Mouse (Mus musculus) C2C12 (cell line): ENCODE results near the gene Tfe3. TPM values are rescaled to one million over a fixed set of nuclear protein-coding genes. Genes with fewer than 3 reads are reported as not detected.
A peak's percentile ranks its signal among the peaks of the same experiment; 100 is the strongest.

Experiments
- H3K27me3 ChIP-seq: one replicate; pipeline ENCODE4 v1.6.1; 2011; ENCODE audit not compliant: control insufficient read depth, insufficient read depth, insufficient read length
- H3K36me3 ChIP-seq: one replicate; pipeline ENCODE4 v1.6.1; 2011; ENCODE audit not compliant: control insufficient read depth, insufficient read depth
- H3K4me3 ChIP-seq: one replicate; pipeline ENCODE4 v1.5.1; 2011; ENCODE audit warnings: mild to moderate bottlenecking, control low read depth; ENCODE audit not compliant: poor library complexity, insufficient read depth, severe bottlenecking
- H3K79me2 ChIP-seq: one replicate; pipeline ENCODE4 v1.6.1; 2011; ENCODE audit not compliant: control insufficient read depth, insufficient read depth
- H3K79me3 ChIP-seq: one replicate; pipeline ENCODE4 v1.6.1; 2011; ENCODE audit warnings: low read depth, control low read depth
- H3ac ChIP-seq: one replicate; pipeline ENCODE3; 2011; ENCODE audit warnings: low read depth; ENCODE audit not compliant: control insufficient read depth, insufficient read length
- CEBPB ChIP-seq: IDR thresholded peaks from one replicate; pipeline ENCODE4 v1.6.1; 2011; ENCODE audit warnings: low read depth, mild to moderate bottlenecking, control low read depth, moderate library complexity
- CTCF ChIP-seq: IDR thresholded peaks from one replicate; pipeline ENCODE4 v1.5.1; 2011; ENCODE audit not compliant: control insufficient read depth, insufficient read depth, insufficient read length
- FOSL1 ChIP-seq: IDR thresholded peaks from one replicate; pipeline ENCODE4 v1.8.0; 2011; ENCODE audit warnings: mild to moderate bottlenecking, low read length; ENCODE audit not compliant: poor library complexity, insufficient read depth, severe bottlenecking
- MAX ChIP-seq: IDR thresholded peaks from one replicate; pipeline ENCODE4 v1.6.1; 2011; ENCODE audit warnings: mild to moderate bottlenecking, control low read depth
- MYOD1 ChIP-seq: IDR thresholded peaks from one replicate; pipeline ENCODE4 v1.6.1; 2011; ENCODE audit warnings: low read depth; ENCODE audit not compliant: control insufficient read depth, insufficient read length
- MYOG ChIP-seq: IDR thresholded peaks from one replicate; pipeline ENCODE4 v1.6.1; 2011; ENCODE audit not compliant: control insufficient read depth, insufficient read length; ENCODE audit errors: extremely low read depth
- USF1 ChIP-seq: IDR thresholded peaks from one replicate; pipeline ENCODE4 v1.6.1; 2011; ENCODE audit warnings: low read depth, mild to moderate bottlenecking, control low read depth, moderate library complexity
- polyA plus RNA-seq: library from polyadenylated mRNA; unstranded; fragments of >200 nt; fragmentation: generic; extraction: Trizol; gene quantifications from one replicate; pipeline ENCODE4 v1.2.1, GENCODE M21; 2012; ENCODE audit warnings: missing spikeins

Tfe3 gene
- polyA plus RNA-seq, 1 experiment = 46.7 TPM

DNA sequence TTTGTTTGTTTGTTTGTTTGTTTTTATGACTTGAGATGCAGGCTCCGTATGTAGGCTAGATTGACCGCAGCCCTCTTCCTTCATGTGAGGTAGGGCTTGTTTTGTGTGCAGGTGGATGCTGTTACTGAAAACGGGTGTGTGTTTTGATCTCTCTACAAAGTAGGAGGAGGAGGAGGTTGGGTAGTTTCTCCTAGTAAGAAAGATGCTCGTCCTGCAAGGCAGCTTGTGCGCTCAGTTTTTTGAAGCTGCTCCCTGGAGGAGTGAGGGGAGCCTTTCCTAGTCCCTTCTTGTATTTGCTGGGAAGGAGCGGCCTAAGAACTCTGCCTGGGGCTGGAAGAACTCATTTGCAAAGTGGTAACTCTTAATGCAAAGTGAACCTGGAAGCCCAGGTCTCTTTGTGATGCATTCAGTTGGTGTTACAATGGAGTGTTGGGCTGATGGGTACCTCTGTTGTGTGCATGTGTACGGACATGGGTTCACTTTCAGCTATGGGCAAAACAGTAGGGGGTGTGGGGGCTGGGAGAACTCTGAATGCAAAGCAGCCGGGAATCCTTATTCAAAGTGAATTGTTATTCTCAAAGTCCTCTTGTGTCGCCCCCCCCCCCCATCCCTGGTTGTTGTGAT lies 2.4 kb downstream of the Tfe3 start:
- Histone ChIP-seq H3K27me3 (no peaks in the 10 kb centered on the region), H3ac (peak overlapping the region; percentile 3), H3K79me3 (peaks cover 21% of the 10 kb centered on the region), H3K4me3 (peak overlapping the region; percentile 66), H3K79me2 (peaks cover 42% of the 10 kb centered on the region), H3K36me3 (peaks cover 33% of the 10 kb centered on the region)
- TF ChIP-seq MYOG = no peak

DNA sequence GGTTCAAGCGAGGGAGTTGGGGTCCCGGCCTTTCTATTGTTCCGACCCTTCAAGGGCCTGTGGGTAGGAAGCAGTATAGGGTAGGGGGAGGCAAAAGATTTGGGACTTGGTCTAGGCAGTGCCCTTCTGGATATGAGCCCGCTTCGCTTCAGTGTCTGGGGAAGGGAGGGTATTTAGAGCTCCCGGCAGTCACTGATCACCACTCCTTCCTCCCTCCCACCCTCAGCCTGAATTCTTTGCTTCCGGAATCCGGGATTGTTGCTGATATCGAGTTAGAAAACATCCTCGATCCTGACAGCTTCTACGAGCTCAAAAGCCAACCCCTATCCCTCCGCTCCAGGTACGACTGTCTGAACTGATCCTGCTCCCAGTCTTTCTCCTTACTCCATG lies 2.9 kb downstream of the Tfe3 start:
- Histone ChIP-seq H3K4me3 (peak overlapping the region; percentile 21), H3K79me2 (peaks cover 42% of the 10 kb centered on the region), H3K79me3 (peaks cover 21% of the 10 kb centered on the region), H3ac (no peak overlapping the region), H3K27me3 (no peaks in the 10 kb centered on the region), H3K36me3 (peaks cover 33% of the 10 kb centered on the region)
- TF ChIP-seq MAX = no peak
- TF ChIP-seq CEBPB = no peak
- no peak for TF ChIP-seq MYOD1
- no peak for TF ChIP-seq MYOG
- TF ChIP-seq CTCF = no peak
- TF ChIP-seq FOSL1 = no peak
- no peak for TF ChIP-seq USF1

DNA sequence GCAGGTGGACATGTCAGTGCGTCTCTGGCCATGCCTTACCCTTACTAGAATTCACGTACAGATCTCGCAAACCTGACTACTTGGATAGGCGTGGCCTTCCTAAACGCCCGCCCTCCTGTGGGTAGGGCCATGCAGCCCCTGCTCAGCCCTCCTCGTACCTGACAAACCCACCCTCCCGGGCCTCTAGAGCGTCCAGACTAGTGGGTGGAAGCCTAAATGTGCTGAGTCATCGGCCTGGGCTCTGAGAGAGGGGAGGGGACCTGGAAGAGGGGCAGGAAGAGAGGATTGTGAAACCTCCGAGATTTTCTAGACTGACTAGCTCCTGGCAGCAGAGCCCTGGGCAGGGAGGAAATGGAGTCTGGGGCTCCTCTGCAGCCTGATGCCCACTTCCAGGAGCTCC lies 3.4 kb downstream of the Tfe3 start:
- H3K79me3 ChIP-seq = peaks cover 21% of the 10 kb centered on the region
- no peaks in the 10 kb centered on the region for H3K27me3 ChIP-seq
- peak overlapping the region; percentile 21 for H3K4me3 ChIP-seq
- H3K79me2 ChIP-seq = peaks cover 42% of the 10 kb centered on the region
- TF ChIP-seq USF1 (no peak), MYOD1 (no peak), CEBPB (peak; percentile 72), MYOG (no peak), FOSL1 (no peak)
- no peak overlapping the region for H3ac ChIP-seq
- peaks cover 33% of the 10 kb centered on the region for H3K36me3 ChIP-seq

DNA sequence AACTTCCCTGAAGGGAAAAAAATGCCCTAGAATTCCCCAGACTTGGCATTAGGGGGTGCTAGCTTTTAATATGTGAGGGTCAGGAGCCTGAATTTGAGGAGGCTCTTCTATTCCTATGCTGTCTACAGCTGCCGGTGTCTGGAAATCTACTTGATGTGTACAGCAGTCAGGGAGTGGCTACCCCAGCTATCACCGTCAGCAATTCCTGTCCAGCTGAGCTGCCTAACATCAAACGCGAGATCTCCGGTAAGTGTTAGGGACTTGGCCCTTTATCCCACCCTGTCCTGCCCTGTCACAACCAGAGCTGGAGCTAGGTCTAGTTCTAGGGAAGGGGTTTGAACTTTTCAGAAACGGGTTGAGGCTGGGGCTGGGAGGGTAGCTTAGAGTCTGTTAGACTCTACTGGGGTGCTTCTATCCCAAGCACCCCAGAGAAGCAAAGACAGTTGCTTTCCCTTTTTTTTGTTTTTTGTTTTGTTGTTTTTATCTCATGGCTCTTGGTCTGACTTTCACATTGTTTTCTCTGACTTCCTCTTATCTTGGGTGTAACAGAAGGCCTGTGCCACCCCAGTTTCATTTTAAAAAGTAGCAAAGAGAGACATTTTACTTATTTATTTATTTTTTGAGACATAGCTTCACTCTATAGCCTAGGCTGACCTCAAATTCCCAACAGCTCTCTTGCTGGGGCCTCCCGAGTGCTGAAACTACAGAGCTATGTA lies 7.1 kb downstream of the Tfe3 start:
- peaks cover 47% of the 10 kb centered on the region for H3K36me3 ChIP-seq

DNA sequence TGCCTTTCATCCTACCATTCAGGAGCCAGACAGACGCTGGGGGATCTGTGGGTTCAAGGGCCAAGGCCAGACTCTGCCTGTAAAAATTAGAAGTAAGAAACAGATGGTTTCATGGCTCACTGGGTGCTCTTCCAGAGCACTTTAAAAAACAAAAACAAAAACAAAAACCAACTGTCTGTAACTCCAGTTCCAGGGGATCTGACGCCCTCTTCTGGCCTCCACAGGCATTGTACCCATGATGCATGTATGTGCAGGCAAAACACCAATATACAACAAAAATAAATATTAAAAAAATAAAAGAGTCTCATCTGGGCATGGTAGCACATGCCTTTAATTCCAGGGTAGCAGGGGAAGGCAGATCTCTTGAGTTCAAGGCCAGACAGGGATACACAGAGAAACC lies 10.4 kb downstream of the Tfe3 start:
- H3K79me3 ChIP-seq = no peaks in the 10 kb centered on the region
- H3K27me3 ChIP-seq = no peaks in the 10 kb centered on the region
- no peak overlapping the region for H3K4me3 ChIP-seq
- H3K36me3 ChIP-seq = peaks cover 31% of the 10 kb centered on the region
- H3ac ChIP-seq = no peak overlapping the region
- TF ChIP-seq MAX (no peak), CTCF (no peak), USF1 (no peak), CEBPB (no peak)
- no peaks in the 10 kb centered on the region for H3K79me2 ChIP-seq

More for the DNA sequence above, 7.1 kb downstream of the Tfe3 start:
- TF ChIP-seq USF1 = no peak
- no peak for TF ChIP-seq CEBPB
- no peak for TF ChIP-seq MAX
- no peak for TF ChIP-seq FOSL1
- TF ChIP-seq CTCF = no peak
- no peak for TF ChIP-seq MYOG
- TF ChIP-seq MYOD1 = no peak
- Histone ChIP-seq H3ac (no peak overlapping the region), H3K79me2 (peaks cover 26% of the 10 kb centered on the region), H3K27me3 (no peaks in the 10 kb centered on the region), H3K79me3 (peaks cover 11% of the 10 kb centered on the region), H3K4me3 (no peak overlapping the region)

DNA sequence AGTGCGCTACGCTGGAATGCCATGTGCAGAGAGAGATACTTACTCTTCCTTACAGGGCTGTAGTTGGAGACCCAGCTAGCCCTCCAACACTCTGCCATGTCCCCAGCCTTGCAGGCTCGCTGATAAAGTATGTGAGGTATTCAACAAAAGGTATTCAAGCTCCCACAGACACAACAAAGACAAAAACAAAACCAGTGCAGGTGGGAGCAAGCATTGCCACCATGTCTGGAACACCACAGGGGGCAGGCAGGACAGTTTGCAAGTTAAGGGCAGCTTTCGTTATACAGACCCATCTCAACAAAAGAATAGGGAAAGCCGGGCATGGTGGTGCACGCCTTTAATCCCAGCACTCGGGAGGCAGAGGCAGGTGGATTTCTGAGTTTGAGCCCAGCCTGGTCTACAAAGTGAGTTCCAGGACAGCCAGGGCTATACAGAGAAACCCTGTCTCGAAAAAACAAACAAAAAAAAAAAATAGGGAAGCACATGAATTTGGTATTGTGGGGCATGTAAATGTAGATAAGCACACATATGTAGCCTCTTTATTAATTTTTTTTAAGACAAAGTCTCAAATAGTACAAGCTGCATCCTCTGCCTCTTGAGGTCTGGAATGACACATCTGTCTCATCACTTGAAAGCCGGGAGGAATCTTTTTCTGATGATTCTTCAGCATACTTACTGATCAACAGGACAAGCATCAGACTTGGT lies 13.3 kb downstream of the Tfe3 start:
- Histone ChIP-seq H3K36me3 (peaks cover 14% of the 10 kb centered on the region), H3K4me3 (no peak overlapping the region), H3ac (no peak overlapping the region), H3K27me3 (no peaks in the 10 kb centered on the region), H3K79me3 (no peaks in the 10 kb centered on the region), H3K79me2 (no peaks in the 10 kb centered on the region)
- TF ChIP-seq CTCF (no peak), USF1 (no peak), MYOD1 (no peak), CEBPB (no peak), MYOG (no peak), FOSL1 (no peak), MAX (no peak)
